Mouse (Mus musculus) forebrain, postnatal 0 days (tissue): ENCODE results near the gene Bcl2l1. TPM values are rescaled to one million over a fixed set of nuclear protein-coding genes. Genes with fewer than 3 reads are reported as not detected.
A peak's percentile ranks its signal among the peaks of the same experiment; 100 is the strongest.

Source experiments
- ATAC-seq: fragments of 200-750 bp; cut with Nextera tagmentation; 2 replicates; pipeline ENCODE4 v1.8.0; 2017; ENCODE audit warnings: mild to moderate bottlenecking, moderate library complexity
- DNase-seq: peaks from one replicate; pipeline ENCODE4 v3.0.0-alpha.2; 2015
- H3K27ac ChIP-seq: fragments of 300-500 bp; sonication (generic); 2 replicates; pipeline ENCODE4 v1.5.1; 2014; ENCODE audit warnings: low read depth, mild to moderate bottlenecking, antibody characterized with exemption, low read length, moderate library complexity, mixed read lengths
- H3K27me3 ChIP-seq: fragments of 300-500 bp; sonication (generic); 2 replicates; pipeline ENCODE4 v1.6.1; 2014; ENCODE audit warnings: mild to moderate bottlenecking, low read length, mixed read lengths; ENCODE audit not compliant: insufficient read depth
- H3K36me3 ChIP-seq: fragments of 300-500 bp; sonication (generic); 2 replicates; pipeline ENCODE4 v1.6.1; 2014; ENCODE audit warnings: mild to moderate bottlenecking, moderate library complexity; ENCODE audit not compliant: insufficient read depth
- H3K4me1 ChIP-seq: fragments of 300-500 bp; sonication (generic); 2 replicates; pipeline ENCODE4 v1.6.1; 2014; ENCODE audit warnings: antibody characterized with exemption; ENCODE audit not compliant: insufficient read depth
- H3K4me2 ChIP-seq: fragments of 300-500 bp; sonication (generic); 2 replicates; pipeline ENCODE4 v1.6.1; 2014; ENCODE audit warnings: low read depth, mild to moderate bottlenecking, moderate library complexity
- H3K4me3 ChIP-seq: fragments of 300-500 bp; sonication (generic); 2 replicates; pipeline ENCODE4 v1.5.1; 2014; ENCODE audit warnings: low read depth, low read length, mixed read lengths
- H3K9ac ChIP-seq: fragments of 300-500 bp; sonication (generic); 2 replicates; pipeline ENCODE4 v1.6.1; 2014; ENCODE audit warnings: mild to moderate bottlenecking
- H3K9me3 ChIP-seq: fragments of 300-500 bp; sonication (generic); 2 replicates; pipeline ENCODE4 v1.6.1; 2016; ENCODE audit warnings: low read length
- CTCF ChIP-seq: sonication (generic); IDR thresholded peaks from 2 replicates; pipeline ENCODE4 v1.5.1; 2016; ENCODE audit warnings: antibody characterized with exemption, control low read depth, low read depth
- WGBS: fragments of 180-500 bp; shearing (Covaris S2); extraction: QIAGEN DNeasy Blood & Tissue Kit; methylation state at CpG from one replicate; pipeline ENCODE4 v1.1.7; 2014; 5-methylcytosine and 5-hydroxymethylcytosine counted together
- polyA plus RNA-seq: library from polyadenylated mRNA; unstranded; fragments of >200 nt; fragmentation: Nextera tagmentation; extraction: Ambion mirVana; gene quantifications from 2 replicates; pipeline ENCODE4 v1.2.1, GENCODE M21; 2015
- total RNA-seq: library from RNA; depleted of rRNA; stranded (reverse); fragments of >200 nt; gene quantifications from 2 replicates; pipeline ENCODE4 v1.2.3, GENCODE M21; 2014

Gene Bcl2l1
- total and polyA plus RNA-seq, 2 experiments from 2014 or later = 157 to 173 TPM

- no peaks in the 10 kb centered on the region for H3K9me3 ChIP-seq
- 5% methylated on average over 14 of the region's 14 CpGs for WGBS
- no peak for DNase-seq
- H3K27me3 ChIP-seq = no peaks in the 10 kb centered on the region
- peak; percentile 23 for ATAC-seq
- peak overlapping the region; percentile 0; the same call in 1 of the 2 replicates for H3K4me2 ChIP-seq
- no peaks in the 10 kb centered on the region for H3K4me1 ChIP-seq
- no peak overlapping the region for H3K9ac ChIP-seq
- no peak overlapping the region for H3K4me3 ChIP-seq
- no peak for TF ChIP-seq CTCF
- no peak overlapping the region for H3K27ac ChIP-seq
- no peaks in the 10 kb centered on the region for H3K36me3 ChIP-seq
Measured at GRCm38 (mm10) chr2:152764172-152765044, 67.1 kb downstream of the Bcl2l1 start.

- WGBS = 73% methylated on average over 6 of the region's 6 CpGs
- no peaks in the 10 kb centered on the region for H3K36me3 ChIP-seq
- no peak for DNase-seq
- no peaks in the 10 kb centered on the region for H3K4me1 ChIP-seq
- no peak overlapping the region for H3K4me2 ChIP-seq
- H3K9ac ChIP-seq = no peak overlapping the region
- no peak for ATAC-seq
- no peaks in the 10 kb centered on the region for H3K9me3 ChIP-seq
- no peak overlapping the region for H3K4me3 ChIP-seq
- H3K27me3 ChIP-seq = no peaks in the 10 kb centered on the region
- H3K27ac ChIP-seq = no peak overlapping the region
- no peak for TF ChIP-seq CTCF
Measured at GRCm38 (mm10) chr2:152763310-152763709, 68.2 kb downstream of the Bcl2l1 start.

GRCm38 (mm10) chr2:152758351-152758750 lies 73.2 kb downstream of the Bcl2l1 start:
- no peak for TF ChIP-seq CTCF
- H3K4me3 ChIP-seq = no peak overlapping the region
- H3K27ac ChIP-seq = no peak overlapping the region
- no peaks in the 10 kb centered on the region for H3K9me3 ChIP-seq
- H3K4me2 ChIP-seq = no peak overlapping the region
- DNase-seq = no peak
- H3K4me1 ChIP-seq = no peaks in the 10 kb centered on the region
- no peaks in the 10 kb centered on the region for H3K27me3 ChIP-seq
- ATAC-seq = no peak
- WGBS = 49% methylated on average over 4 of the region's 4 CpGs
- no peaks in the 10 kb centered on the region for H3K36me3 ChIP-seq
- H3K9ac ChIP-seq = no peak overlapping the region

GRCm38 (mm10) chr2:152757478-152757877 lies 74.0 kb downstream of the Bcl2l1 start:
- WGBS = 42% methylated on average over 2 of the region's 2 CpGs
- Histone ChIP-seq H3K4me2 (no peak overlapping the region), H3K9ac (no peak overlapping the region), H3K4me1 (no peaks in the 10 kb centered on the region), H3K27ac (no peak overlapping the region), H3K4me3 (no peak overlapping the region), H3K27me3 (no peaks in the 10 kb centered on the region), H3K36me3 (no peaks in the 10 kb centered on the region), H3K9me3 (no peaks in the 10 kb centered on the region)
- TF ChIP-seq CTCF = no peak
- DNase-seq (peak; percentile 60), ATAC-seq (peak; percentile 43; the same call in 1 of the 2 replicates)

- Histone ChIP-seq H3K9me3 (no peaks in the 10 kb centered on the region), H3K36me3 (no peaks in the 10 kb centered on the region), H3K4me3 (no peak overlapping the region), H3K27ac (no peak overlapping the region), H3K9ac (no peak overlapping the region), H3K4me1 (no peaks in the 10 kb centered on the region), H3K4me2 (no peak overlapping the region), H3K27me3 (no peaks in the 10 kb centered on the region)
- DNase-seq (no peak), ATAC-seq (no peak)
- WGBS = 64% methylated on average over 17 of the region's 17 CpGs
- no peak for TF ChIP-seq CTCF
Measured at GRCm38 (mm10) chr2:152756474-152757393, 74.8 kb downstream of the Bcl2l1 start.

GRCm38 (mm10) chr2:152753944-152754711 lies 77.4 kb downstream of the Bcl2l1 start, which contains the start of gene Cox4i2:
TSS of gene Cox4i2 (plus strand) at chr2:152754173.
- WGBS = 9% methylated on average over 30 of the region's 30 CpGs
- no peaks in the 10 kb centered on the region for H3K27me3 ChIP-seq
- H3K4me1 ChIP-seq = no peaks in the 10 kb centered on the region
- ATAC-seq (peak; percentile 42), DNase-seq (no peak)
- H3K27ac ChIP-seq = no peak within 1 kb of the TSS
- no peak for TF ChIP-seq CTCF
- H3K4me3 ChIP-seq = 0 out of 2 replicates have a peak within 1 kb of the TSS, but pooled peaks have one; percentile 7
- no peaks in the 10 kb centered on the region for H3K36me3 ChIP-seq
- peak within 1 kb of the TSS; percentile 14; the same call in 1 of the 2 replicates for H3K9ac ChIP-seq
- peak within 1 kb of the TSS; percentile 35 for H3K4me2 ChIP-seq
- no peaks in the 10 kb centered on the region for H3K9me3 ChIP-seq
